Mouse (Mus musculus) liver, embryonic 14.5 days (tissue): ENCODE measurements around the gene Trip12. TPM values are rescaled to one million over a fixed set of nuclear protein-coding genes. Genes with fewer than 3 reads are reported as not detected.

Experiments
- ATAC-seq: fragments of 200-750 bp; cut with Nextera tagmentation; 2 replicates; pipeline ENCODE4 v1.8.0; 2017; ENCODE audit warnings: moderate number of reproducible peaks, mild to moderate bottlenecking, moderate library complexity; ENCODE audit not compliant: insufficient read depth
- DNase-seq, 3 experiments: peaks; one replicate each; pipeline ENCODE4 v3.0.0-alpha.2; 2012 to 2013; ENCODE audit warnings: low read depth in 3 of 3, low spot score in 3 of 3
- H3K27ac ChIP-seq: fragments of 300-500 bp; sonication (generic); 2 replicates; pipeline ENCODE4 v1.5.1; 2014; ENCODE audit warnings: moderate library complexity, mild to moderate bottlenecking, control low read depth, inconsistent platforms
- H3K27me3 ChIP-seq: fragments of 300-500 bp; sonication (generic); 2 replicates; pipeline ENCODE4 v1.6.1; 2014; ENCODE audit warnings: mild to moderate bottlenecking, low read length, moderate library complexity; ENCODE audit not compliant: control insufficient read depth, insufficient read depth
- H3K36me3 ChIP-seq: fragments of 300-500 bp; sonication (generic); replicated peaks from 2 replicates; pipeline ENCODE4 v1.6.1; 2014; ENCODE audit warnings: low read depth; ENCODE audit not compliant: control insufficient read depth, insufficient read depth
- H3K4me1 ChIP-seq, 2 experiments: fragments of 200-500 bp in 1 of 2; fragments of 300-500 bp in 1 of 2; sonication (generic) in 1 of 2; replicated peaks; 2 replicates each; pipeline ENCODE4 v1.6.1; 2012 to 2014; ENCODE audit warnings: antibody characterized with exemption in 1 of 2, inconsistent platforms in 1 of 2, low read length in 1 of 2; ENCODE audit not compliant: control insufficient read depth in 2 of 2, insufficient read depth in 2 of 2
- H3K4me2 ChIP-seq: fragments of 300-500 bp; sonication (generic); 2 replicates; pipeline ENCODE4 v1.6.1; 2014; ENCODE audit warnings: low read depth, mild to moderate bottlenecking, control low read depth, moderate library complexity
- H3K4me3 ChIP-seq, 2 experiments: fragments of 200-500 bp in 1 of 2; fragments of 300-500 bp in 1 of 2; sonication (generic) in 1 of 2; 2 replicates each; pipeline ENCODE4 v1.5.1; 2012 to 2014; ENCODE audit warnings: low read depth in 2 of 2, low read length in 2 of 2, mild to moderate bottlenecking in 2 of 2, control low read depth in 1 of 2, inconsistent platforms in 1 of 2, moderate library complexity in 1 of 2; ENCODE audit not compliant: insufficient read depth in 1 of 2
- H3K9ac ChIP-seq: fragments of 300-500 bp; sonication (generic); replicated peaks from 2 replicates; pipeline ENCODE4 v1.6.1; 2014; ENCODE audit warnings: mild to moderate bottlenecking, control low read depth, moderate library complexity
- H3K9me3 ChIP-seq: fragments of 300-500 bp; sonication (generic); 2 replicates; pipeline ENCODE4 v1.6.1; 2016; ENCODE audit warnings: low read length, mixed read lengths; ENCODE audit not compliant: control insufficient read depth
- CTCF ChIP-seq: IDR thresholded peaks from 2 replicates; pipeline ENCODE4 v1.5.1; 2016; ENCODE audit warnings: antibody characterized with exemption, low read depth, control low read depth
- EP300 ChIP-seq: IDR thresholded peaks from 2 replicates; pipeline ENCODE4 v1.6.1; 2016; ENCODE audit warnings: antibody characterized with exemption, low read depth
- WGBS: fragments of 180-500 bp; shearing (Covaris S2); extraction: QIAGEN DNeasy Blood & Tissue Kit; methylation state at CpG from one replicate; pipeline ENCODE4 v1.1.7; 2014; ENCODE audit not compliant: insufficient replicate concordance; 5-methylcytosine and 5-hydroxymethylcytosine counted together
- polyA plus RNA-seq, 2 experiments: library from polyadenylated mRNA; depleted of rRNA in 1 of 2; stranded (reverse) in 1 of 2; unstranded in 1 of 2; fragments of >200 nt; fragmentation: Nextera tagmentation in 1 of 2; extraction: Ambion mirVana in 1 of 2; gene quantifications; 2 replicates each; pipeline versions ENCODE4 v1.2.1 to v1.2.3; 2012 to 2014

Gene Trip12
- polyA plus RNA-seq, 2 experiments = 27.9 to 34.5 TPM

- WGBS = 75% methylated on average over 1 of the region's 1 CpGs
- no peak for DNase-seq
- Histone ChIP-seq H3K36me3 (peaks cover 6% of the 10 kb centered on the region), H3K9me3 (no peaks in the 10 kb centered on the region), H3K4me3 (no peak overlapping the region), H3K4me1 (no peaks in the 10 kb centered on the region), H3K9ac (no peak overlapping the region), H3K4me2 (no peak overlapping the region), H3K27ac (no peak overlapping the region), H3K27me3 (no peaks in the 10 kb centered on the region)
- ATAC-seq = no peak
- no peak for TF ChIP-seq CTCF
- no peak for TF ChIP-seq EP300
Observed at GRCm38 (mm10) chr1:84777455-84777854, 62.9 kb downstream of the Trip12 start.

GRCm38 (mm10) chr1:84758843-84759242 is 81.5 kb downstream of the Trip12 start:
- ATAC-seq (no peak), DNase-seq (no peak)
- no peaks in the 10 kb centered on the region for H3K27me3 ChIP-seq
- H3K9ac ChIP-seq = no peak overlapping the region
- TF ChIP-seq EP300 (no peak), CTCF (no peak)
- no peak overlapping the region for H3K4me2 ChIP-seq
- 77% methylated on average over 4 of the region's 4 CpGs for WGBS
- H3K4me1 ChIP-seq = no peaks in the 10 kb centered on the region
- peaks cover 39% of the 10 kb centered on the region for H3K36me3 ChIP-seq
- no peak overlapping the region for H3K4me3 ChIP-seq
- H3K27ac ChIP-seq = no peak overlapping the region
- no peaks in the 10 kb centered on the region for H3K9me3 ChIP-seq

DNA sequence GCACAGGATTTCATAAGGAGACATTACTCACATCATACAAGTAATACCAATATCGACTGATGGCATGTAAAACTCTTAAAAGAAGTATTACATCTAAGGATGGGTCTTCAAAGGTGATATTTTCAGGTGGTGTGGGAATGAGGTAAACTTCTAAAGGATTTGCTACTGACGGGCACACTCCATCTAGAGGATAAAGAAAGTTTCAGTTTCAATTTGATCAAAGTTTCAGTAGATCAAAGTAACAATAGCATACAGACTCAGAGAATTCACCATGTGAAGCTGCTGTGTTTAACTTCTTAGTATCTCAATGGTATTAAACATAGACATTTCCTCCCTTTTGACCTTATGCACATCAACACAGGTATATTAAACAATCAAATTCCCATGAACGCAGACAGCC is 98.2 kb downstream of the Trip12 start:
- Histone ChIP-seq H3K4me2 (no peak overlapping the region), H3K9me3 (no peaks in the 10 kb centered on the region), H3K9ac (no peak overlapping the region), H3K36me3 (peaks cover 42% of the 10 kb centered on the region), H3K27ac (no peak overlapping the region), H3K4me3 (no peak overlapping the region), H3K4me1 (no peaks in the 10 kb centered on the region), H3K27me3 (no peaks in the 10 kb centered on the region)
- DNase-seq = no peak
- 88% methylated on average over 3 of the region's 3 CpGs for WGBS
- ATAC-seq = no peak
- TF ChIP-seq EP300 = no peak
- TF ChIP-seq CTCF = no peak

GRCm38 (mm10) chr1:84740080-84740479 is 100.2 kb downstream of the Trip12 start:
- Histone ChIP-seq H3K27me3 (no peaks in the 10 kb centered on the region), H3K4me3 (no peak overlapping the region), H3K9me3 (no peaks in the 10 kb centered on the region), H3K36me3 (peaks cover 38% of the 10 kb centered on the region), H3K4me1 (no peaks in the 10 kb centered on the region), H3K9ac (no peak overlapping the region), H3K27ac (no peak overlapping the region), H3K4me2 (no peak overlapping the region)
- TF ChIP-seq CTCF (no peak), EP300 (no peak)
- DNase-seq = no peak
- no peak for ATAC-seq
- WGBS = 38% methylated on average over 1 of the region's 1 CpGs

DNA sequence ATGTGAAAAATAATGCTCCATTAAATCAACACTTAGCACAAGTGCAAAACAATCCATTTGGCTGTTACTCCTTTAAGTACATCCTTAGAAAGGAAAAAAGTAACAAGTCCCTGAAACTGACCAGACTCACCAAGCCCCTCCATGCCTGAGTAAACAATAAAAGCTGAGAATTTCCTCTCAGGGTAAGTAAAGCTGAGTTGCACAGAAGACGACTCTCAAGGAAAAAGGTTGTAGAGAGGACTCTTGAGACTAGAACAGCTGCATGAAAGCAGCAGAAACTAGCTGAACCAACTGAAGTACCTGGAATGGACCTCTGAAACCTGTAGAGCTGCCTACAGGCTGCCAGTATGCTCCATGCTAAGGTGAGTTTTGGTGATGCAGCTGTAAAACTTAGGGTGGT is 103.2 kb downstream of the Trip12 start:
- Histone ChIP-seq H3K27me3 (no peaks in the 10 kb centered on the region), H3K4me1 (no peaks in the 10 kb centered on the region), H3K4me3 (no peak overlapping the region), H3K9me3 (no peaks in the 10 kb centered on the region), H3K4me2 (no peak overlapping the region), H3K27ac (no peak overlapping the region), H3K9ac (no peak overlapping the region), H3K36me3 (peaks cover 29% of the 10 kb centered on the region)
- WGBS = 67% methylated on average over 1 of the region's 1 CpGs
- ATAC-seq (no peak), DNase-seq (no peak)
- TF ChIP-seq EP300 (no peak), CTCF (no peak)
